Mouse (Mus musculus): ENCODE measurements around the gene Casd1.
"Not testable (repeated sequence)": the region's sequence is repeated elsewhere in the genome, so short reads cannot be mapped to it uniquely, and the experiment has no call there.

The Casd1 gene

GRCm38 (mm10) chr6:4612431-4612830, 11.8 kb downstream of the Casd1 start:
- no peak for DNase-seq (ENCODE audit: low spot score)

GRCm38 (mm10) chr6:4617911-4618310, 17.3 kb downstream of the Casd1 start:
- no peak for DNase-seq (ENCODE audit: low spot score)

- DNase-seq (ENCODE audit: low spot score), result no peak
Observed at GRCm38 (mm10) chr6:4631464-4631863, 30.8 kb downstream of the Casd1 start.

GRCm38 (mm10) chr6:4633189-4633588, 32.5 kb downstream of the Casd1 start:
- no peak for DNase-seq (ENCODE audit: low spot score)

GRCm38 (mm10) chr6:4634804-4635203, 34.2 kb downstream of the Casd1 start:
- DNase-seq (ENCODE audit: low spot score), result no peak

GRCm38 (mm10) chr6:4642068-4642467, 41.4 kb downstream of the Casd1 start:
- no peak for DNase-seq (ENCODE audit: low spot score)

- DNase-seq (ENCODE audit: low spot score), result no peak
Observed at GRCm38 (mm10) chr6:4647351-4647750, 46.7 kb downstream of the Casd1 start.

GRCm38 (mm10) chr6:4652596-4653134, 52.0 kb downstream of the Casd1 start:
- DNase-seq (ENCODE audit: low spot score), result no peak

- DNase-seq (ENCODE audit: low spot score), result not testable (repeated sequence)
Observed at GRCm38 (mm10) chr6:4653741-4654140, 53.1 kb downstream of the Casd1 start.

GRCm38 (mm10) chr6:4655466-4655865, 54.8 kb downstream of the Casd1 start:
- DNase-seq (ENCODE audit: low spot score), result no peak

GRCm38 (mm10) chr6:4655924-4656323, 55.3 kb downstream of the Casd1 start:
- DNase-seq (ENCODE audit: low spot score), result no peak

GRCm38 (mm10) chr6:4658861-4659260, 58.2 kb downstream of the Casd1 start:
- no peak for DNase-seq (ENCODE audit: low spot score)

GRCm38 (mm10) chr6:4663516-4663915, 62.9 kb downstream of the Casd1 start:
- peak; percentile 14 for DNase-seq (ENCODE audit: low spot score)

GRCm38 (mm10) chr6:4664313-4664712, 63.7 kb downstream of the Casd1 start:
- DNase-seq (ENCODE audit: low spot score), result no peak

GRCm38 (mm10) chr6:4665154-4665553, 64.5 kb downstream of the Casd1 start:
- DNase-seq (ENCODE audit: low spot score), result no peak

- no peak for DNase-seq (ENCODE audit: low spot score)
Observed at GRCm38 (mm10) chr6:4677356-4677761, 76.7 kb downstream of the Casd1 start.

GRCm38 (mm10) chr6:4679981-4680380, 79.3 kb downstream of the Casd1 start:
- DNase-seq (ENCODE audit: low spot score), result no peak

- DNase-seq (ENCODE audit: low spot score), result no peak
Observed at GRCm38 (mm10) chr6:4680576-4680975, 79.9 kb downstream of the Casd1 start.

GRCm38 (mm10) chr6:4684706-4685340, 84.2 kb downstream of the Casd1 start:
- DNase-seq (ENCODE audit: low spot score), result no peak

GRCm38 (mm10) chr6:4690438-4690837, 89.8 kb downstream of the Casd1 start:
- DNase-seq (ENCODE audit: low spot score), result no peak
